Mouse (Mus musculus): ENCODE measurements around the gene Fyn. TPM values are rescaled to one million over a fixed set of nuclear protein-coding genes. Genes with fewer than 3 reads are reported as not detected.

Fyn gene
- total and polyA plus RNA-seq, 3 experiments: 14.9 to 42.4 (median 19.9) TPM

DNA sequence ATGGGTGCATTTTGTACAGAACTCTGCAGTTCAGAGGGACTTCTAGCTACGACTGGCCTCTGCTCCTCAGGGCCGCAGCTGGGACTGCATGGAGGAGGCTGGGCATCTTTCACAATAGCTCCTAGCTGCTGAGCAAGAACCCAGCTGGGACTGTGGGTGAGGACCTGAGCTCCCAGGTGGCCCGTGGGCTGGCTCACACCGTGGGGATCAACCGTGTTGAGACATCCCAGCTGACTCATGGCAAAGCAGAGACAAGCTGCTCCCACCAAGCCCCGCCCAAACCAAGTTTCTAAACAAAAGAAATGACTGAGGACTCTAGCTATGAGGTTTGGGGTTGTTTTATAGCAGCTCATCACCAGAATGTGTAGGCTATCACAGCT lies 204.0 kb downstream of the Fyn start:
- dilution Hi-C loops (cut with MboI; ENCODE audit: extremely low pct_ligation_motif_present, extremely low pct_unique_long_range_greater_than_20kb, low sequenced_read_pairs) (no loop called here), in situ Hi-C loops (cut with MboI; ENCODE audit: low pct_ligation_motif_present, low pct_unique_long_range_greater_than_20kb, low sequenced_read_pairs) (no loop called here)
- H3K4me3 ChIP-seq (replicated peaks in 1 of 3; ENCODE audit: low read depth in 2 of 3, low read length in 2 of 3, poor library complexity in 1 of 3): no peak overlapping the region
- no peak overlapping the region for H3K9ac ChIP-seq (ENCODE audit: insufficient read depth, low read depth)
- TF ChIP-seq SMC3 (IDR thresholded peaks at IDR 0.05; ENCODE audit: low read depth, low read length): no peak
- no peak for TF ChIP-seq HCFC1 (IDR thresholded peaks at IDR 0.05; ENCODE audit: low read depth, low read length)
- TF ChIP-seq ETS1 (conservative IDR thresholded peaks at IDR 0.05; ENCODE audit: low read depth, low read length): no peak
- TF ChIP-seq KAT2A (IDR thresholded peaks at IDR 0.05; ENCODE audit: insufficient replicate concordance, low read length): no peak
- TF ChIP-seq NRF1 (IDR thresholded peaks at IDR 0.05; ENCODE audit: low read depth, low read length): no peak
- TF ChIP-seq JUN (IDR thresholded peaks at IDR 0.05; ENCODE audit: insufficient read depth, low read depth, low read length): no peak
- H3K4me2 ChIP-seq (ENCODE audit: insufficient read depth, low read depth, poor library complexity, severe bottlenecking): no peak overlapping the region
- peaks cover 7 to 13% of the 10 kb centered on the region in 2 experiments; a peak in 3 of 4 replicates for H3K4me1 ChIP-seq (ENCODE audit: control insufficient read depth in 1 of 2, insufficient read depth in 2 of 2)
- no peak overlapping the region for H3K27ac ChIP-seq (ENCODE audit: insufficient read depth, low read depth)
- no peaks in the 10 kb centered on the region for H3K79me2 ChIP-seq (replicated peaks; ENCODE audit: control insufficient read depth, extremely low read depth, insufficient read depth, poor library complexity, severe bottlenecking)
- DNase-seq (ENCODE audit: extremely low read depth): peak; percentile 23
- H3K36me3 ChIP-seq (replicated peaks in 1 of 2; ENCODE audit: control insufficient read depth in 1 of 2, insufficient read depth in 1 of 2, low read length in 1 of 2): no peaks in the 10 kb centered on the region
- no peaks in the 10 kb centered on the region for H3K27me3 ChIP-seq (replicated peaks)
- no peaks in the 10 kb centered on the region for H3K9me3 ChIP-seq (replicated peaks; ENCODE audit: low read length)

DNA sequence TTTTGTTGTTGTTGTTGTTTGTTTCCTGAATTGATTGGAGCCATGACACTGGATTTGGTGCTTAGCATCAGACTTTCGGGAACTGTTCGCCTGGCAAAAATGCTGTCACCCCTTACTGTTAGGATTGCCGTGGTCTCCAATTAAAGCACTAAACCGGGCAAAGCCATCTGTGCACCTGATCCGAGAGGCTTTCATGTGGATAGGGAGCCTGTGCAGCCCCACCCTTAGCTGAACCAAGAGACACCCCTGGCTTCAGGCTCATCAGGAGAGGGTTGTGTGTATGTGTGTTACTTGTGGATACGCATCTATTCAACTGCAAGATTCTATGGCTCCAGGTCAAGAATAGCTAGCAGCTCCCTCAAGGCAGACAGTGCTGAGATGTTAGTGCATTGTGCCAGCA lies 207.8 kb downstream of the Fyn start:
- Histone ChIP-seq H3K36me3 (replicated peaks in 1 of 2; ENCODE audit: control insufficient read depth in 1 of 2, insufficient read depth in 1 of 2, low read length in 1 of 2) (no peaks in the 10 kb centered on the region), H3K9me3 (replicated peaks; ENCODE audit: low read length) (no peaks in the 10 kb centered on the region), H3K4me3 (replicated peaks in 1 of 3; ENCODE audit: low read depth in 2 of 3, low read length in 2 of 3, poor library complexity in 1 of 3) (no peak overlapping the region), H3K79me2 (replicated peaks; ENCODE audit: control insufficient read depth, extremely low read depth, insufficient read depth, poor library complexity, severe bottlenecking) (no peaks in the 10 kb centered on the region), H3K27me3 (replicated peaks) (no peaks in the 10 kb centered on the region), H3K27ac (ENCODE audit: insufficient read depth, low read depth) (no peak overlapping the region), H3K4me2 (ENCODE audit: insufficient read depth, low read depth, poor library complexity, severe bottlenecking) (no peak overlapping the region), H3K4me1 (ENCODE audit: control insufficient read depth in 1 of 2, insufficient read depth in 2 of 2) (peaks cover 4 to 18% of the 10 kb centered on the region in 2 experiments; a peak in 3 of 4 replicates), H3K9ac (ENCODE audit: insufficient read depth, low read depth) (no peak overlapping the region)
- in situ Hi-C loops (cut with MboI; ENCODE audit: low pct_ligation_motif_present, low pct_unique_long_range_greater_than_20kb, low sequenced_read_pairs): no loop called here
- no peak for DNase-seq (ENCODE audit: extremely low read depth)
- TF ChIP-seq MEF2A (IDR thresholded peaks at IDR 0.05; ENCODE audit: borderline replicate concordance, low read depth, low read length) (no peak), ZNF384 (IDR thresholded peaks at IDR 0.05; ENCODE audit: low read depth, low read length) (no peak), NRF1 (IDR thresholded peaks at IDR 0.05; ENCODE audit: low read depth, low read length) (no peak), ZMIZ1 (IDR thresholded peaks at IDR 0.05; ENCODE audit: low read depth, low read length) (no peak), BHLHE40 (IDR thresholded peaks at IDR 0.05; ENCODE audit: low read depth, low read length) (no peak), UBTF (IDR thresholded peaks at IDR 0.05; ENCODE audit: low read depth, low read length) (no peak), MAFK (IDR thresholded peaks at IDR 0.05; ENCODE audit: insufficient replicate concordance, low read length) (no peak), CHD2 (IDR thresholded peaks at IDR 0.05; ENCODE audit: low read length) (no peak), ETS1 (conservative IDR thresholded peaks at IDR 0.05; ENCODE audit: low read depth, low read length) (no peak), JUND (conservative IDR thresholded peaks at IDR 0.05; ENCODE audit: low read depth, low read length) (no peak), ZC3H11A (IDR thresholded peaks at IDR 0.05; ENCODE audit: low read depth, low read length) (no peak), JUN (IDR thresholded peaks at IDR 0.05; ENCODE audit: insufficient read depth, low read depth, low read length) (no peak), CTCF (conservative IDR thresholded peaks at IDR 0.05 in 1 of 2, IDR thresholded peaks at IDR 0.05 in 1 of 2; ENCODE audit: low read depth in 2 of 2, low read length in 2 of 2) (no peak), POLR2A (IDR thresholded peaks at IDR 0.05; ENCODE audit: low read depth, low read length) (no peak), RCOR1 (conservative IDR thresholded peaks at IDR 0.05; ENCODE audit: low read depth, low read length) (no peak), SMC3 (IDR thresholded peaks at IDR 0.05; ENCODE audit: low read depth, low read length) (no peak), USF1 (IDR thresholded peaks at IDR 0.05; ENCODE audit: low read depth, low read length) (no peak), USF2 (conservative IDR thresholded peaks at IDR 0.05; ENCODE audit: low read depth, low read length) (no peak), ZKSCAN1 (IDR thresholded peaks at IDR 0.05; ENCODE audit: borderline replicate concordance, low read depth, low read length) (no peak)
- dilution Hi-C loops (cut with MboI; ENCODE audit: extremely low pct_ligation_motif_present, extremely low pct_unique_long_range_greater_than_20kb, low sequenced_read_pairs): no loop called here
